Mouse (Mus musculus) testis, adult 2 months (tissue): ENCODE results near the gene Nudt6.

Experiments used
- CTCF ChIP-seq: fragments of 200-500 bp; IDR thresholded peaks from 2 replicates; pipeline ENCODE4 v1.5.1; 2012; ENCODE audit warnings: low read depth, mild to moderate bottlenecking, inconsistent platforms, low read length, moderate library complexity; ENCODE audit not compliant: control insufficient read depth, insufficient read depth, insufficient replicate concordance
- POLR2A ChIP-seq: fragments of 200-500 bp; IDR thresholded peaks from 2 replicates; pipeline ENCODE4 v1.6.1; 2012; ENCODE audit warnings: low read depth, mild to moderate bottlenecking, inconsistent platforms, low read length, moderate library complexity; ENCODE audit not compliant: control insufficient read depth

GRCm38 (mm10) chr3:37420641-37421040, 630 bp upstream of the Nudt6 start:
- no peak for TF ChIP-seq CTCF
- peak; percentile 17; the same call in 1 of the 2 replicates for TF ChIP-seq POLR2A
